Mouse (Mus musculus) limb, embryonic 12.5 days (tissue): Measurements from ENCODE around the gene Dtnb. TPM values are rescaled to one million over a fixed set of nuclear protein-coding genes. Genes with fewer than 3 reads are reported as not detected.

Experiments
- ATAC-seq: fragments of 200-750 bp; cut with Nextera tagmentation; 2 replicates; pipeline ENCODE4 v1.8.0; 2017; ENCODE audit warnings: low read depth, moderate TSS enrichment; ENCODE audit not compliant: insufficient number of reproducible peaks, insufficient read depth, low FRiP score, low TSS enrichment
- H3K27ac ChIP-seq: fragments of 300-500 bp; sonication (generic); 2 replicates; pipeline ENCODE4 v1.5.1; 2016; ENCODE audit warnings: mild to moderate bottlenecking, moderate library complexity
- H3K27me3 ChIP-seq: fragments of 300-500 bp; sonication (generic); 2 replicates; pipeline ENCODE4 v1.6.1; 2016; ENCODE audit warnings: mild to moderate bottlenecking, moderate library complexity
- H3K36me3 ChIP-seq: fragments of 300-500 bp; sonication (generic); 2 replicates; pipeline ENCODE4 v1.6.1; 2016; ENCODE audit warnings: mild to moderate bottlenecking, moderate library complexity
- H3K4me1 ChIP-seq: fragments of 300-500 bp; sonication (generic); replicated peaks from 2 replicates; pipeline ENCODE4 v1.6.1; 2016
- H3K4me2 ChIP-seq: fragments of 300-500 bp; sonication (generic); 2 replicates; pipeline ENCODE4 v1.6.1; 2016; ENCODE audit warnings: mild to moderate bottlenecking, moderate library complexity
- H3K4me3 ChIP-seq: fragments of 300-500 bp; sonication (generic); replicated peaks from 2 replicates; pipeline ENCODE4 v1.5.1; 2016; ENCODE audit warnings: mild to moderate bottlenecking
- H3K9ac ChIP-seq: fragments of 300-500 bp; sonication (generic); replicated peaks from 2 replicates; pipeline ENCODE4 v1.6.1; 2016; ENCODE audit warnings: mild to moderate bottlenecking, moderate library complexity
- H3K9me3 ChIP-seq: fragments of 300-500 bp; sonication (generic); 2 replicates; pipeline ENCODE4 v1.6.1; 2016; ENCODE audit warnings: mild to moderate bottlenecking, moderate library complexity
- WGBS: fragments of 180-500 bp; shearing (Covaris S2); methylation state at CpG from one replicate; pipeline ENCODE4 v1.1.7; 2016; 5-methylcytosine and 5-hydroxymethylcytosine counted together
- polyA plus RNA-seq: library from polyadenylated mRNA; unstranded; fragments of >200 nt; fragmentation: Nextera tagmentation; extraction: Ambion mirVana; gene quantifications from 2 replicates; pipeline ENCODE4 v1.2.1, GENCODE M21; 2016

Gene Dtnb
- polyA plus RNA-seq, 1 experiment from 2014 or later = 47.6 TPM

DNA sequence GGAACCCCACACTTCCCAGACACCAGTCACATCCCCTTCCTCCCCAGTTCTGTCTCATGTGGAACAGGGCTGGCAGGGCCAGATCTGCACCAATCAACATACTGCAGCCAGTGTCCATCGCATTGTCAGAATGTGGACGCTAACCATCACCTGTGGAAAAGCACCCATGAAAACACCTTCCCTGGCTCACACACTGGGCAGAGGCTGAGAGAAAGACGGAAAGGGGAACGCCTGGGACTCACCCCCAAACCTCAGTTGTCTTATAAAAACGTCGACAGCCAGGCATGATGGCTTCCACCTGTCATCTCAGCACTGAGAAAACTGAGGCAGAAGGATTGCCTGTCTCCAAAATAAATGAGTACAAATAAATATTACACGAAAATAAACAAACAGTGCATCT lies 219.1 kb downstream of the Dtnb start:
- WGBS = 43% methylated on average over 7 of the region's 7 CpGs
- peaks cover 33% of the 10 kb centered on the region for H3K4me1 ChIP-seq
- ATAC-seq = no peak; the same call in 1 of the 2 replicates
- H3K27ac ChIP-seq = no peak overlapping the region
- H3K4me2 ChIP-seq = peak overlapping the region; percentile 59
- no peaks in the 10 kb centered on the region for H3K36me3 ChIP-seq
- H3K9ac ChIP-seq = no peak overlapping the region
- H3K4me3 ChIP-seq = no peak overlapping the region
- no peaks in the 10 kb centered on the region for H3K27me3 ChIP-seq
- no peaks in the 10 kb centered on the region for H3K9me3 ChIP-seq

GRCm38 (mm10) chr12:3791732-3792131 lies 219.6 kb downstream of the Dtnb start:
- H3K9ac ChIP-seq = 0 out of 2 replicates have a peak overlapping the region, but pooled peaks have one; percentile 37
- H3K36me3 ChIP-seq = no peaks in the 10 kb centered on the region
- peaks cover 31% of the 10 kb centered on the region for H3K4me1 ChIP-seq
- peak overlapping the region; percentile 42 for H3K4me3 ChIP-seq
- peak overlapping the region; percentile 59 for H3K4me2 ChIP-seq
- no peaks in the 10 kb centered on the region for H3K27me3 ChIP-seq
- ATAC-seq = peak; percentile 71; the same call in 1 of the 2 replicates
- no peak overlapping the region for H3K27ac ChIP-seq
- no peaks in the 10 kb centered on the region for H3K9me3 ChIP-seq
- WGBS = under 1% methylated on average over 22 of the region's 22 CpGs

GRCm38 (mm10) chr12:3792248-3792647 lies 220.1 kb downstream of the Dtnb start:
- H3K4me3 ChIP-seq = peak overlapping the region; percentile 42
- no peaks in the 10 kb centered on the region for H3K27me3 ChIP-seq
- no peak overlapping the region for H3K27ac ChIP-seq
- H3K36me3 ChIP-seq = no peaks in the 10 kb centered on the region
- peak overlapping the region; percentile 59 for H3K4me2 ChIP-seq
- no peaks in the 10 kb centered on the region for H3K9me3 ChIP-seq
- H3K4me1 ChIP-seq = peaks cover 26% of the 10 kb centered on the region
- H3K9ac ChIP-seq = 0 out of 2 replicates have a peak overlapping the region, but pooled peaks have one; percentile 37
- WGBS = 20% methylated on average over 8 of the region's 8 CpGs
- no peak for ATAC-seq

GRCm38 (mm10) chr12:3795569-3795968 lies 223.4 kb downstream of the Dtnb start:
- no peak overlapping the region for H3K27ac ChIP-seq
- no peak overlapping the region for H3K4me3 ChIP-seq
- H3K9me3 ChIP-seq = no peaks in the 10 kb centered on the region
- no peak overlapping the region for H3K9ac ChIP-seq
- 28% methylated on average over 4 of the region's 4 CpGs for WGBS
- ATAC-seq = no peak
- no peaks in the 10 kb centered on the region for H3K4me1 ChIP-seq
- no peaks in the 10 kb centered on the region for H3K27me3 ChIP-seq
- H3K4me2 ChIP-seq = no peak overlapping the region
- H3K36me3 ChIP-seq = no peaks in the 10 kb centered on the region

DNA sequence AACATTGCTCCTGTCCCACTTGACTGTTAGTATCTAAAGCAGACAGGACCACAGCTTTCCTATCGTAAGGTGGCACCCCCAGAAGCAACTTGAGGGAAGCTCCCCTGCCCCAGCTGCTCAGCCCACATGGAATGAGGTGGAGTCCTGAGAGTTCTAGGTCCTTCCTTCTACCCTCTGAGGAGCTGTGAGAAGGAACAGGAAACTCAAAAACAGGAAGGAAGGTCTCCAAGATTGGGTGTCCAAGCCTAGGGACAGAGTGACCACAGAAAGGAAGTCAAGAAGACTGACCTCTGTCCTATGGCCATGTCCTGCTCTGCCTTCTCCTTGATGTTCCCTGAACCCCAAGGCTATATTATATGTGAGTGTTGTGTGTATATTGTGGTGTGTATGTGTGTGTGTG lies 227.4 kb downstream of the Dtnb start:
- no peaks in the 10 kb centered on the region for H3K4me1 ChIP-seq
- H3K9ac ChIP-seq = no peak overlapping the region
- no peaks in the 10 kb centered on the region for H3K36me3 ChIP-seq
- ATAC-seq = no peak
- no peaks in the 10 kb centered on the region for H3K9me3 ChIP-seq
- no peak overlapping the region for H3K4me3 ChIP-seq
- peaks cover 10% of the 10 kb centered on the region for H3K27me3 ChIP-seq
- 83% methylated on average over 1 of the region's 1 CpGs for WGBS
- H3K4me2 ChIP-seq = no peak overlapping the region
- H3K27ac ChIP-seq = no peak overlapping the region

DNA sequence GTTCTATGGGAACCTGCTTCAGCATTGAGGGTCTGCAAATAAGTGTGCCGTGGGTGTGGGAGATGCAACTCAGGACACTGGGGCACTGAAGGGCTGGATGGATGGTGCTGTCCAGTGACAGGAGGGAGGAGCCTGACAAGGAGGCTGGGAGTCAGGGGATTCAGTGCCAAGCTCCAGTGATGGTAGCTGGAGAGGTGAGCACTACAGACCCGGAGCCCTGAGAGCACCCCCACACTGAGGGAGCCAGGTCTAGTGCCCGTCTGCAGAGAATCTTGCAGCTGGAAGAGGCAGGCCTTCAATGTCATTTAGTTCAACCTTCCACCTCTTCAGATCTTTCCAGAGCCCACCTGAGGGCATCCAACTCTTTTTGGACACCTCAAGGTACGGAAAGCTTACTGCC lies 233.7 kb downstream of the Dtnb start, which contains the start of gene Dnmt3a:
Gene Dnmt3a, plus strand, starts transcription at position 156 of the 400 bp plus-strand sequence.
- 15% methylated on average over 4 of the region's 4 CpGs for WGBS
- H3K36me3 ChIP-seq = no peaks in the 10 kb centered on the region
- H3K4me3 ChIP-seq = peak within 1 kb of the TSS; percentile 92
- H3K9ac ChIP-seq = peak within 1 kb of the TSS; percentile 96
- H3K4me2 ChIP-seq = peak within 1 kb of the TSS; percentile 80
- peaks cover 36% of the 10 kb centered on the region for H3K4me1 ChIP-seq
- peaks cover 21% of the 10 kb centered on the region for H3K27me3 ChIP-seq
- H3K9me3 ChIP-seq = no peaks in the 10 kb centered on the region
- peak within 1 kb of the TSS; percentile 94 for H3K27ac ChIP-seq
- ATAC-seq = no peak

DNA sequence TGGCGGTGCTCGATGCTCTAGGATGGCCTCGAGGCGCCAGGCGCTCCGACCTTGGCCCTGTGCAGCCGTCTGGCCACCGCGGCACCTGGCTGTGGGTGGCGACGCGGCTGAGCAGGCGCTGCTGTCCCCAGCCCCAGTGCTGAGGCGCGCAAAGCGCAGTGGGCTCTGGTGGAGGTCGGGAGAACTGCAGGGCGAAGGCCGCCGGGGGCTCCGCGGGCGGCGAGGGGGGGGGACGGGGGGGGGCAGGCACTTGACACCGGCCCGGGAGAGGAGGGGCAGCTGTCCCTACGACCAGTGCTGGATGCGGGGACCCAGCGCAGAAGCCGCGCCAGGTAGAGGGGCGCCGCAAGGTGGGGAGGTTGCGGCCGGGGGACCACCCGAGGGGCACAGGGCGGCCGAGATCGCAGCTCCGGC lies 234.1 kb downstream of the Dtnb start:
- peak; percentile 78 for ATAC-seq
- Histone ChIP-seq H3K9me3 (no peaks in the 10 kb centered on the region), H3K27me3 (peaks cover 21% of the 10 kb centered on the region), H3K36me3 (no peaks in the 10 kb centered on the region), H3K4me3 (peak overlapping the region; percentile 92), H3K4me1 (peaks cover 41% of the 10 kb centered on the region), H3K27ac (peak overlapping the region; percentile 94), H3K9ac (peak overlapping the region; percentile 96), H3K4me2 (peak overlapping the region; percentile 80)
- WGBS = under 1% methylated on average over 38 of the region's 41 CpGs

DNA sequence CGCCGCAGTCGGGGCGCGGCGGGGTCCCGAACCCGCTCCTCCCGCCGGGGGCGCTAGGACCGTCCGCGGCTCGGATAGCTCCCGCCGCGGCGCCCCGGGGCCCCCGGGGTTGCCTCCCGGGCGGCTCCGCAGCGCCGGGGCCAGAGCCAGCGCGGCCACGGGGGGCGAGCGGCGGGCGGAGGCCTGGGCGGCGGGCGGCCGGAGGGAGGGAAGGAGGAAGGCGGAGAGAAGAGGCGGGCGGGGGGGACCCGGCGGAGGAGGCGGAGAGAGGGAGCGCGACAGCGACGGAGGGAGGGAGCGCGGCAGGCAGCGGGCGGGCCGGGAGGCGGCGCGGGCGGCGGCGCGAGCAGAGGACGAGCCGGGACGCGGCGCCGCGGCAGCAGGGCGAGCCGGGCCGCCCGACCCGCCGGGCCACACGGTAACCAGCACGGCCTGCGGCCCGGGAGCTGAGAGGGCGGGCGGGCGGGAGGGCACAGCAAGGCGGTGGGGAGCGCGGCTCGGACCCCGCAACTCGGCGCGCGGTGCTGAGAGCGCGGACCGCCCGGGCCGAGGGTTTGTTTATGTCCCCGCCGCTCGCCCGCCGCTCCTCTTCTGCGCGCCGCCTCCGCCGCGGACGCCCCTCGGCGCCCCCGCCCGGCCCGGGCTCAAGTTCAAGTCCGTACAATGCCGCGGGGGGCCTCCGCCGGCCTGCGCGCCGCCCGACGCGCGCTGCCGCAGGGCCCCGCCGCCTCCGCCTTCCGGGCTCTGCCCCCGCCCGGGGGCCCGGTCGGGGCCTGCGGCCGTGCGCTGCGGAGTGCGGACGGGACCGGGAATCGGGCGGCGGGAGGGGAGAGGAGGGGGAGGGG lies 234.7 kb downstream of the Dtnb start:
- peaks cover 21% of the 10 kb centered on the region for H3K27me3 ChIP-seq
- H3K4me3 ChIP-seq = peak overlapping the region; percentile 92
- H3K9ac ChIP-seq = peak overlapping the region; percentile 96
- peak overlapping the region; percentile 94 for H3K27ac ChIP-seq
- peaks cover 47% of the 10 kb centered on the region for H3K4me1 ChIP-seq
- peak; percentile 4 for ATAC-seq
- H3K4me2 ChIP-seq = peak overlapping the region; percentile 80
- WGBS = under 1% methylated on average over 95 of the region's 141 CpGs
- H3K36me3 ChIP-seq = no peaks in the 10 kb centered on the region
- H3K9me3 ChIP-seq = no peaks in the 10 kb centered on the region

DNA sequence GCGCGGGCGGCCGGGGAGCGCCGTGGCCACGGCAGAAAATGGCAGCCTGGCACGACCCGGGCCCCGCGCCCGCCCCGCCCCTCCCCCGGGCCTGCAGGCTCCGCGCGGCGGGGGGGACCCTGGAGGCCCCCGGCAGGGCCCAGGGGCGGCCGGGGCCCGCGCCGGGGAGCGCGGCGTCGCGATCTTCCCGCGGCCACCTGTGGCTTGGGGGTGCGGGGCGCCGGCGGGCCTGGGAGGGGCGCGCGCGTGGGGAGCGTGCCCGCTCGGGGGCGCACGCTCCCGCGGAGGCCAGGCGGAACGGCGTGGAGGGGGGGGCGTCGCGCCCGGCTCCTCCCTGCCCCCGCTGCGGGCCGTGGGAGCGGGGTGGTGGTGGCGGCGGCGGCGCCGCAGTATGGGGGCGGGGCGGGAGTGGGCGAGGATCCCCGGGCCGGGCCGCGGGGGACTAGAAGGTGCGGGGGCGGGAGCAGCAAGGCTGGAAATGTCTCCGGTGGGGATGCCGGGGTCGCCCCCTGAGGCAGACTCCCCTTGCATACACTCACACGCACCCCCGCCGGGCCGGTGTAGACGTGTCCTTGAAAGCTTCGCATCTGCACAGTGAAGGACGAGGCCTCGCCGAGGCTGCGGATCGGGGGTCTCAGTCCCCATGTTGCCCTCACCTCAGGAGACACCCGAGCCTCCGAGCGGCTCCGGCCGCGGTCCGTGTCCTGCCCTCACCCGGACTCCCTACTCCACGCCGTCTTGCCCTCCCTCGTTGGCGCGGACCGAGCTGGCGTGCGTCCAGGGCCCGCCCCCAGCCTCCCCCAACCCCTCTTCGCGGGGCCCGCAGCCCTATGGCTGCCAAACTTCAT lies 235.6 kb downstream of the Dtnb start:
- H3K9ac ChIP-seq = peak overlapping the region; percentile 96
- H3K27me3 ChIP-seq = peaks cover 15% of the 10 kb centered on the region
- H3K4me1 ChIP-seq = peaks cover 53% of the 10 kb centered on the region
- peak overlapping the region; percentile 94 for H3K27ac ChIP-seq
- ATAC-seq = peak; percentile 29
- WGBS = under 1% methylated on average over 55 of the region's 105 CpGs
- no peaks in the 10 kb centered on the region for H3K36me3 ChIP-seq
- H3K4me2 ChIP-seq = peak overlapping the region; percentile 80
- peak overlapping the region; percentile 92 for H3K4me3 ChIP-seq
- no peaks in the 10 kb centered on the region for H3K9me3 ChIP-seq

DNA sequence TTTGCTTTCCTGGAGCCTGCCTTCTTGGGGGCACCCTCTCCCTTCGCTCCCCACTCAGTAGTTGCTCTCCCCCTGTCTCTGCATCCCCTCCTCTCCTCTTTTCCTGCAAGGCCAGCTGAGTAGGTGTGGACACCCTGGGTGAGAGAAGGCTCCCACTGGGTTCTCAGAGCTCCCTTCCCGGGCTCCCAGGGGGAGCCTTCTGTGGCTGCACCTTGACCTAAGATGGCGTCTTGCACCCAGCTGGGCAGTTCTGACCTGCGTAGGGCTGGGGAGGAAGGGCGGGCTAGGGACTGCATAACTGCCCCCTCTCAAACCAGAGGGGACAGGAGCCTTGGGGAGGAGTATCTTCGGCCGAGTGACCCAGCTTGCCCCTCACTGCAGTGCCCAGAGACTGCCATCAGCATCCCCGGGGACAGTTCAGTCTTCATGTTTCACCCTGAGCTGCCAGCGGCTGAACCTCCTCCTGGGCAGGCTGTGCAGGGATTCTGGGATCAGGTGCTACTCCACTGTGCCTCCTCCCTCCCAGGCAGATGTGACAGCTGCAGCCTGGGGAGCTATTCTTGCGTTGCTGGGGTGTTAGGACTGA lies 236.3 kb downstream of the Dtnb start:
- Histone ChIP-seq H3K36me3 (0 out of 2 replicates have a peak, but pooled peaks cover 3% of the 10 kb centered on the region), H3K4me3 (peak overlapping the region; percentile 92), H3K9me3 (no peaks in the 10 kb centered on the region), H3K4me2 (peak overlapping the region; percentile 80), H3K27ac (peak overlapping the region; percentile 94), H3K27me3 (peaks cover 11% of the 10 kb centered on the region; the same call in 1 of the 2 replicates), H3K4me1 (peaks cover 53% of the 10 kb centered on the region), H3K9ac (peak overlapping the region; percentile 96)
- peak; percentile 5; the same call in 1 of the 2 replicates for ATAC-seq
- WGBS = 4% methylated on average over 10 of the region's 10 CpGs
